Mouse (Mus musculus): ENCODE measurements around the gene Fpr1.
"Not testable (repeated sequence)": the region's sequence is repeated elsewhere in the genome, so short reads cannot be mapped to it uniquely, and the experiment has no call there.

Fpr1 gene

GRCm38 (mm10) chr17:17855064-17855838 lies 28.5 kb downstream of the Fpr1 start, which contains the start of gene Has1:
Gene Has1 (minus strand): TSS chr17:17855205.
- in situ Hi-C loops (cut with MboI, MseI): no loop called here

GRCm38 (mm10) chr17:17849906-17850712 lies 33.6 kb downstream of the Fpr1 start:
- in situ Hi-C loops (cut with MboI, MseI): no loop called here

GRCm38 (mm10) chr17:17848988-17849387 lies 34.8 kb downstream of the Fpr1 start:
- in situ Hi-C loops (cut with MboI, MseI): no loop called here

- in situ Hi-C loops (cut with MboI, MseI): no loop called here
These were observed 38.3 kb downstream of the Fpr1 start for GRCm38 (mm10) chr17:17845187-17846027.

GRCm38 (mm10) chr17:17844606-17845005 lies 39.1 kb downstream of the Fpr1 start:
- in situ Hi-C loops (cut with MboI, MseI): not testable (repeated sequence)

- in situ Hi-C loops (cut with MboI, MseI): no loop called here
These were observed 40.0 kb downstream of the Fpr1 start for GRCm38 (mm10) chr17:17843534-17844261.

- in situ Hi-C loops (cut with MboI, MseI): no loop called here
These were observed 42.9 kb downstream of the Fpr1 start for GRCm38 (mm10) chr17:17840796-17841195.

GRCm38 (mm10) chr17:17839276-17839675 lies 44.5 kb downstream of the Fpr1 start:
- in situ Hi-C loops (cut with MboI, MseI): no loop called here

- in situ Hi-C loops (cut with MboI, MseI): no loop called here
These were observed 45.6 kb downstream of the Fpr1 start for GRCm38 (mm10) chr17:17837919-17838701.

- in situ Hi-C loops (cut with MboI, MseI): no loop called here
These were observed 46.3 kb downstream of the Fpr1 start for GRCm38 (mm10) chr17:17837426-17837825.

- in situ Hi-C loops (cut with MboI, MseI): no loop called here
These were observed 47.6 kb downstream of the Fpr1 start for GRCm38 (mm10) chr17:17836101-17836500.

- in situ Hi-C loops (cut with MboI, MseI): no loop called here
These were observed 48.8 kb downstream of the Fpr1 start for GRCm38 (mm10) chr17:17834896-17835295.

- in situ Hi-C loops (cut with MboI, MseI): no loop called here
These were observed 53.0 kb downstream of the Fpr1 start for GRCm38 (mm10) chr17:17830731-17831130.

- in situ Hi-C loops (cut with MboI, MseI): no loop called here
These were observed 53.8 kb downstream of the Fpr1 start for GRCm38 (mm10) chr17:17829816-17830535.

- in situ Hi-C loops (cut with MboI, MseI): no loop called here
These were observed 54.5 kb downstream of the Fpr1 start for GRCm38 (mm10) chr17:17829052-17829785.

GRCm38 (mm10) chr17:17828191-17828981 lies 55.4 kb downstream of the Fpr1 start:
- in situ Hi-C loops (cut with MboI, MseI): no loop called here

GRCm38 (mm10) chr17:17827658-17828190 lies 56.0 kb downstream of the Fpr1 start:
- in situ Hi-C loops (cut with MboI, MseI): no loop called here
